Mouse (Mus musculus) retina, adult 2 months (tissue): ENCODE results near the gene Bphl.

Source experiments
- DNase-seq: peaks from one replicate; pipeline ENCODE4 v3.0.0-alpha.2; 2012; ENCODE audit warnings: low read depth, low spot score

Bphl gene

GRCm38 (mm10) chr13:34037172-34038055 is at the start of gene Bphl:
Gene Bphl (plus strand): TSS chr13:34037597.
- DNase-seq, result peak; percentile 83

GRCm38 (mm10) chr13:33989625-33990024 is 47.8 kb upstream of the Bphl start:
- DNase-seq, result no peak

GRCm38 (mm10) chr13:33995197-33995596 is 42.2 kb upstream of the Bphl start:
- peak; percentile 55 for DNase-seq

GRCm38 (mm10) chr13:34002058-34003006 is 35.1 kb upstream of the Bphl start, which contains the start of the genes Ripk1 and Serpinb6a:
Gene Ripk1 (plus strand): TSS chr13:34002363.
Gene Serpinb6a (minus strand): TSS chr13:34002794.
- DNase-seq, result peak; percentile 62

GRCm38 (mm10) chr13:34003058-34003457 is 34.3 kb upstream of the Bphl start:
- no peak for DNase-seq

GRCm38 (mm10) chr13:34007234-34007633 is 30.2 kb upstream of the Bphl start:
- no peak for DNase-seq

- DNase-seq, result no peak
Observed at GRCm38 (mm10) chr13:34016927-34017569, 20.3 kb upstream of the Bphl start.

GRCm38 (mm10) chr13:34018521-34018920 is 18.9 kb upstream of the Bphl start:
- DNase-seq, result no peak

- no peak for DNase-seq
Observed at GRCm38 (mm10) chr13:34021998-34022397, 15.4 kb upstream of the Bphl start.

- no peak for DNase-seq
Observed at GRCm38 (mm10) chr13:34032041-34032440, 5.4 kb upstream of the Bphl start.

- no peak for DNase-seq
Observed at GRCm38 (mm10) chr13:34035424-34035823, 2.0 kb upstream of the Bphl start.

- DNase-seq, result no peak
Observed at GRCm38 (mm10) chr13:34036726-34037125, 671 bp upstream of the Bphl start.

GRCm38 (mm10) chr13:34038056-34038432 is 647 bp downstream of the Bphl start:
- no peak for DNase-seq

GRCm38 (mm10) chr13:34038901-34039341 is 1.5 kb downstream of the Bphl start:
- DNase-seq, result no peak

GRCm38 (mm10) chr13:34040091-34040490 is 2.7 kb downstream of the Bphl start:
- DNase-seq, result no peak

- DNase-seq, result no peak
Observed at GRCm38 (mm10) chr13:34043716-34044393, 6.5 kb downstream of the Bphl start.

- DNase-seq, result no peak
Observed at GRCm38 (mm10) chr13:34045511-34046249, 8.3 kb downstream of the Bphl start.

- DNase-seq, result peak; percentile 40
Observed at GRCm38 (mm10) chr13:34046421-34047012, 9.1 kb downstream of the Bphl start.

GRCm38 (mm10) chr13:34047526-34047925 is 10.1 kb downstream of the Bphl start:
- DNase-seq, result no peak

GRCm38 (mm10) chr13:34050479-34050878 is 13.1 kb downstream of the Bphl start:
- DNase-seq, result no peak
